Mouse (Mus musculus) ES-E14 (cell line): ENCODE results near the gene Nrtn.

Source experiments
- CHD2 ChIP-seq: IDR thresholded peaks from 2 replicates; pipeline ENCODE4 v1.6.1; 2014; ENCODE audit warnings: mild to moderate bottlenecking, low read depth, low read length, inconsistent platforms
- HCFC1 ChIP-seq: IDR thresholded peaks from 2 replicates; pipeline ENCODE4 v1.6.1; 2012; ENCODE audit warnings: low read length, inconsistent platforms, borderline replicate concordance; ENCODE audit not compliant: insufficient read depth
- MAFK ChIP-seq: IDR thresholded peaks from 2 replicates; pipeline ENCODE4 v1.6.1; 2014; ENCODE audit warnings: mild to moderate bottlenecking, low read depth, low read length, inconsistent platforms; ENCODE audit not compliant: insufficient read depth
- ZC3H11A ChIP-seq: IDR thresholded peaks from 2 replicates; pipeline ENCODE4 v1.6.1; 2012; ENCODE audit warnings: low read depth, mild to moderate bottlenecking, inconsistent platforms, low read length, borderline replicate concordance

- no peak for TF ChIP-seq MAFK
- TF ChIP-seq HCFC1 = no peak
- no peak for TF ChIP-seq ZC3H11A
- TF ChIP-seq CHD2 = no peak
Measured at GRCm38 (mm10) chr17:56729656-56730055, 27.7 kb downstream of the Nrtn start.
